Mouse (Mus musculus): ENCODE measurements around the gene Dpf1. TPM values are rescaled to one million over a fixed set of nuclear protein-coding genes. Genes with fewer than 3 reads are reported as not detected.

Gene Dpf1
- total RNA-seq, 2 experiments from 2014 or later = 114 to 128 TPM

DNA sequence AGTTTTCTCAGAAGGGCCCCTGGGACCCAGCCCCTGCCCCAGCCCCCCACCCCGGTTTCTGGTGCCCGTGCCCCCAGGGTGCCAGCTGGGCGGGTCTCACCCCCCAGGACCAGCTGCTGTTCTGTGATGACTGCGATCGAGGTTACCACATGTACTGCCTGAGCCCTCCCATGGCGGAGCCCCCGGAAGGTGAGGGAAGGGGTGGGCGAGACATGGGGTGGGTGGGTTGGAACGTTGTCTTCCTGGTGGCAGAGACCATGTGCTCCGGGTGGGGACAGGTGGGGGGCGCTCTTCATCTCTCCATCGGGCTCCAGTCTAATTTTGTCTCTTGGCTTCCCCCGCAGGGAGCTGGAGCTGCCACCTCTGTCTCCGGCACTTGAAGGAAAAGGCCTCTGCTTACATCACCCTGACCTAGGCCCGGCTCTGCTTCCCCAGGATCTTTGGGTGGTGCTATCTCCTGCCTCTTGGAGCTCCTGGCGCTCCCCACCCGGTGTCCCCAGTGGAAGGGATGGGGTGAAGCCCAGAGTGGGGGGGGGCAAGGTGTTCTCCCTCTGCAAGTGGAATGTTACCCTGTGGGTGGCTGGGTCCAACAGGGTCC is 12.5 kb downstream of the Dpf1 start:
- intact Hi-C loops (cut with DNase I) = no loop called here
- peak overlapping the region; percentile 11; the same call in 1 of the 2 replicates for H3K4me3 ChIP-seq
- H3K27ac ChIP-seq = peak overlapping the region; percentile 95
- no peak; the same call in 1 of the 2 replicates for TF ChIP-seq CTCF (IDR thresholded peaks at IDR 0.05)
- peak; percentile 45 to 62 for DNase-seq (ENCODE audit: extremely low spot score in 1 of 2, low spot score in 2 of 2)

DNA sequence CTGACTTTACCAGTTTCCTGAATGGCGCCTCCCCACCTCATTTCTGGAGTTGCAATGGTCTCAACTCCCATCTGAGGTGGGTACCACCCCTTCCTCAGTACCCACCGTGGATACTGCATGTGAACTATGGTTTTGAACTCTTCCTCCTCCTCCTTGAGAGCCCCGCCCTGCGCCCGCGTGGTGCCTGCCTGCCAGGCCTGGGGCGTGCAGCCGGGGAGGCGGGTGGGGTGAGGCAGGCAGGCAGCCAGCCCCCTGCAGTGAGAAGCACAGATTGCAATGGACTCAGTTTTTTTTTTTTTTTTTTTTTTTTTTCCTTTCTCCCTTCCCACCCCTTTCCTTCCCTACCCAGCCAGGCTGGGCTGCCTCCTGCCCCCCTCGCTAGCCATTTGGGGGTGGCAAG is 13.2 kb downstream of the Dpf1 start:
- peak; percentile 71 to 81 for DNase-seq (ENCODE audit: extremely low spot score in 1 of 2, low spot score in 2 of 2)
- TF ChIP-seq CTCF (IDR thresholded peaks at IDR 0.05) = peak; percentile 33
- intact Hi-C loops (cut with DNase I) = no loop called here
- H3K4me3 ChIP-seq = no peak overlapping the region
- H3K27ac ChIP-seq = peak overlapping the region; percentile 95

DNA sequence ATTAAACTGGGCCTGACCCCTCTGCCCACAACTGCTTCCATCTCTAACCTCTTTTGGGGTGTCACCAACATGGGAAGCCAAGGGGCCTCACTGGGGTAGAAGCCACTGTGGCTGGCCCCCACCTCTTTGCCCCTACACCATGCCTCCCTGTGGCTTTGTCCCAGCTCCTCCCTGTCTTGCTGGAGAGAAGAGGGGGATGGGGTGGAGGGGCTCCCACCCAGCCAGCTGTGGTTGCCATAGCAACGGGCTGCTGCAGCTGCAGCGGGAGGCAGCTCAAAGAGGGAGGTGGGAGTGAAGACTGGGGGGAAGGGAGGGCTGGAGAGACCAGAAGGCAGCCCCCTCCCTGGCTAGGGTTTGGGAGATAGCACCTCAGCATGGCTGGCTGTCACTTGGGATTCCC is 13.8 kb downstream of the Dpf1 start:
- Histone ChIP-seq H3K27ac (peak overlapping the region; percentile 95), H3K4me3 (no peak overlapping the region)
- peak in 1 of 2 experiments; percentile 56 for DNase-seq (ENCODE audit: extremely low spot score in 1 of 2, low spot score in 2 of 2)
- intact Hi-C loops (cut with DNase I) = no loop called here
- TF ChIP-seq CTCF (IDR thresholded peaks at IDR 0.05) = no peak

DNA sequence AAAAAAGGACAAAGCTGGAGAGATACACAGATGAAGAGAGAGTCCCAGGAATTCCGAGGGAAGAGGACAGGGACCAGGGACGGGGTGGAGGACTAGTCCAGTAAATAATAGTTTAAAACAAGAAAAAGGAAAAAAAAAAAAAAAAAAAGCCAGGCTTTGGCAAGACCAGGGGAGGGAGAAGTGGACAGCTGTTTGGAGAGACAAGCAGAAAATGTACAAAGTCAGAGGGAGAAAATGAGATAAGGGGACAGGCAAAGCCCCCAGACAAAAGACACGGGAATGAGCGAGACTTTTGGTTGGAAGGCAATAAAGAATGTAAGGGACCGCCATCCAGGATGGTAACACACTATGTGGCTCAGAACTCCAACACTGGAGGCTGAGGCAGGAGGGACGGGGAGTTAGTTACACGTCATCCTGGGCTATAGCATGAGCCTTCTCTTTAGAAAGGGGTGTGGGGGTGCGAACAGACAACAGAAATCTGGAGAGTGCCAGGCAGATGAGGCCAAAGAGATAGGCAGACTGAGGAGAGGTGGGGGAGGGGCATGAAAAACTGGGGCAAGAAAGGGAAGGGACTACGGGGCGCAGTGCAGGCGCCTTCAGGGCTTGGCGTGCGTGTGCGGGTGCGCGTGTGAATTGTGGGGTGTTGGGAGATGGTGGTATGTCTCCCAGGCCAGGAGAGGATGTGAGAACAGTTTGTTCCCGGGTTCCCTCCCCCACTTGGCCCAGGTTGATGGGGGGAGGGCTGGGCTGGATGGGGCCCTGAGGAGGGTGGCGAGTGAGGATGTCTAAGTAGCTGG is 14.6 kb downstream of the Dpf1 start:
- intact Hi-C loops (cut with DNase I) = no loop called here
- peak overlapping the region; percentile 95 for H3K27ac ChIP-seq
- H3K4me3 ChIP-seq = no peak overlapping the region
- DNase-seq (ENCODE audit: extremely low spot score in 1 of 2, low spot score in 2 of 2) = peak; percentile 58 to 66
- TF ChIP-seq CTCF (IDR thresholded peaks at IDR 0.05) = no peak

GRCm38 (mm10) chr7:29319337-29320307 is 15.9 kb downstream of the Dpf1 start:
- TF ChIP-seq CTCF (IDR thresholded peaks at IDR 0.05) = peak; percentile 20

DNA sequence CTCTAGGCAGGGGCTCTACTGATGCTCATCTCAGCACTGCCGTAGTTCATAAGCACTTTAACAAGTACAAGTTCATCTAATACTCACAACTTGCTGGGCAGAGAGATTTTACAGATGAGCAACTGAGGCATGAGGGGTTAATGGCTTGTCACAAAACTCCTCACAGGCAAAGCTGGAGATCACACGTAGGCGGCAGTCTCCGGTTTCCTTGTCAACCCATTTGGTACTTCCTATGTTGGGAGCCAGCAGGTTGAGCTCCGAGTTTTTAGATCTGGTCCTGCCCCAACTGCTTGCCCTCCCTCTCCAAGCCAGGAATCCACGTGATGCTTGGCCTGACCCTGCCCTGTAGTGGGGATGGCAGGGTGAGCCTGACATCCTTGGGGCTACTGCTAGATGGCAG is 23.3 kb downstream of the Dpf1 start:
- DNase-seq (ENCODE audit: extremely low spot score in 1 of 2, low spot score in 2 of 2) = no peak
- no peak for TF ChIP-seq CTCF (IDR thresholded peaks at IDR 0.05)
- intact Hi-C loops (cut with DNase I) = no loop called here
- H3K4me3 ChIP-seq = no peak overlapping the region
- H3K27ac ChIP-seq = no peak overlapping the region

More at GRCm38 (mm10) chr7:29319337-29320307, 15.9 kb downstream of the Dpf1 start:
- DNase-seq (ENCODE audit: extremely low spot score in 1 of 2, low spot score in 2 of 2) = no peak
- intact Hi-C loops (cut with DNase I) = no loop called here
- H3K27ac ChIP-seq = peak overlapping the region; percentile 95
- no peak overlapping the region for H3K4me3 ChIP-seq

DNA sequence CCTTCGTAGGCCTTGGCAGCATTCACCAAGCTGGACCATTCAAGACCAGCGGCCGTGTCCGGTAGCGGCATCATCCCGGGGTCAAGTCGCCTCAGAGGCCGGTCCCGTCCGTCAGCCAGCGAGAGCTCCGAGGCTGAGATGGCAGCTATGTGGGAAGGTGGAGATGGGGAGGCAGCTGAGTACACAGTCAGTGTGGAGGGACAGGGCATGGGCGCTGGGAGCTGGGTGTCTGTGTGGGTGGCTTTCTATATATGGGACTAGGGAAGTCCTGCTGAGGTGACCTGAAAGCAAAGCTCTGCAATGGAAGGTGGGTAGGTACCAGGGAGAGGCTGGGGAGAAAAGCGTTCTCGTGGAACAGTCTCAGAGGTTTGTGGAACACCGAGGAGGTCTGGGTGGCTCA is 25.2 kb downstream of the Dpf1 start:
- no peak for TF ChIP-seq CTCF (IDR thresholded peaks at IDR 0.05)
- intact Hi-C loops (cut with DNase I) = no loop called here
- peak overlapping the region; percentile 48 for H3K27ac ChIP-seq
- H3K4me3 ChIP-seq = no peak overlapping the region
- DNase-seq (ENCODE audit: extremely low spot score in 1 of 2, low spot score in 2 of 2) = no peak

DNA sequence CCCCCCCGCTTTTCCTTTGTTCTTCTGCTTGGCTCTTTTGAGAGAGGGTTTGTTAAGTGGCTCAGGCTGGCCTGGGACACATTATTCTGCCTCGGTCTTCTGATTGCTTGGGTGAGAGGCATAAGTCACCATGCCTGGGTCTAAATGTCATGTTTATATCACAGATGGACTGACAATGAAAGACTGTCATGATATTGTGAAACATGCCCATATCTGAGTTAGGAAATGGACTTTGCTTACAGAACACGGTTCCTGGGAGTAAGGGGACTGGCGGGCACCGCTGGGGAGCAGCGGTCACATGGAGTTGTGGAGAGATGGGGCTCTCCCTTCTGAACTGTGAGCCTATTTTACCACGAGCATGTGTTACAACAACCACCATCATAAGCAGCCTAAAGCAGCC is 30.4 kb downstream of the Dpf1 start:
- Histone ChIP-seq H3K27ac (no peak overlapping the region), H3K4me3 (no peak overlapping the region)
- DNase-seq (ENCODE audit: extremely low spot score in 1 of 2, low spot score in 2 of 2) = no peak
- intact Hi-C loops (cut with DNase I) = no loop called here
- no peak for TF ChIP-seq CTCF (IDR thresholded peaks at IDR 0.05)

DNA sequence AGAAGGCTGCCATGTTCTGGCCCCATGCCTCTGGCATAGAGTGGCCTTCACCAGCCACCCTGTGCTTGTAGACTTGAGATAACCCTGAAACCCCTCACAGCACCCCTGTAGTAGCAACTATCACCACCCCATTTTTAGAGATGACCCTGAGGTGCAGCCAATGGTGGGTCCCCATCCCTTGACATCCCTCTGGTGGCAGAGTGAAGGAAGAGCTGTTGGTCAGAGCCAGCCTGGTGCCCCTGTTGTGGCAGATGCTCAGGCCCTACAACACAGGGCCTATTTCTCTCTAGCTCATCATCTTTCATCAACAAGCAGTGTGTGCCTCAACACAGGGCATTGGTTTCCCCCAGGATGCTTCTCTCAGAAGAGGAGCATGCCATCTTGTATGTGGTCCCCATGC is 31.5 kb downstream of the Dpf1 start:
- H3K27ac ChIP-seq = no peak overlapping the region
- no peak for DNase-seq (ENCODE audit: extremely low spot score in 1 of 2, low spot score in 2 of 2)
- intact Hi-C loops (cut with DNase I) = no loop called here
- peak; percentile 29 for TF ChIP-seq CTCF (IDR thresholded peaks at IDR 0.05)
- no peak overlapping the region for H3K4me3 ChIP-seq

- intact Hi-C loops (cut with DNase I) = no loop called here
- no peak for TF ChIP-seq CTCF (IDR thresholded peaks at IDR 0.05)
- H3K27ac ChIP-seq = no peak overlapping the region
- no peak for DNase-seq (ENCODE audit: extremely low spot score in 1 of 2, low spot score in 2 of 2)
- H3K4me3 ChIP-seq = no peak overlapping the region
Observed at GRCm38 (mm10) chr7:29335841-29336671, 32.3 kb downstream of the Dpf1 start.

DNA sequence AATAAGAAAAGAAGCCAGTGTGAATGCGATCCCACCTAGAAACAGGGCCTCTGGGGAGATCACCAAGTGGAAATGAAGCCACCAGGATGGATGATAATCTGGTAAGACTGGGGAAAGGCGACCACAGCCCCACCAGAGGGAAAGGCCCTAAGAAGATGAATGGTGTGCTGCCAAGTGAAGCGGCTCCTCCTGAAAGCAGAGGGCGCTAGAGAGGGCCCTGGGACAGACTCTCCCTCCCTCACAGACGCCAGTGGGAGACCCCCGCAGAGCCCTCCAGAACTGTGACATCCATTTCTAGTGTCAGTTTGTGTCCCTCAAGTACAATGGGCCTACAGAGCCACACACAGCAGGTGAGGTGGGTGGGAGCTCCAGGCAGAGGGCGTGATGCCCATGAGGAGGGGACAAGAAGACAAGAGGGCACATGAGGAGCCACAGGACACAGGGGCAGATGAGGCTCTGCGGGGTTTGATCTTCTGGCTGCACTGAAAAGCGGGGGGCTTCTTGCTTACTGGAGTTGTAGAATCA is 33.1 kb downstream of the Dpf1 start:
- DNase-seq (ENCODE audit: extremely low spot score in 1 of 2, low spot score in 2 of 2) = no peak
- Histone ChIP-seq H3K4me3 (no peak overlapping the region), H3K27ac (peak overlapping the region; percentile 56; the same call in 1 of the 2 replicates)
- peak; percentile 15 for TF ChIP-seq CTCF (IDR thresholded peaks at IDR 0.05)
- intact Hi-C loops (cut with DNase I) = no loop called here

Data from left cerebral cortex, adult 2 months (tissue).